Mouse (Mus musculus) testis, postnatal 14 days (tissue): ENCODE data around the gene Proser3.

Experiments
- DNase-seq: peaks from one replicate; pipeline ENCODE4 v3.0.0; 2021; ENCODE audit warnings: low spot score

The Proser3 gene

GRCm38 (mm10) chr7:30579950-30580349 is 27.9 kb upstream of the Proser3 start:
- DNase-seq: no peak

- DNase-seq: peak; percentile 66
Observed at GRCm38 (mm10) chr7:30572969-30573368, 20.9 kb upstream of the Proser3 start.

- DNase-seq: no peak
Observed at GRCm38 (mm10) chr7:30572389-30572788, 20.3 kb upstream of the Proser3 start.

DNA sequence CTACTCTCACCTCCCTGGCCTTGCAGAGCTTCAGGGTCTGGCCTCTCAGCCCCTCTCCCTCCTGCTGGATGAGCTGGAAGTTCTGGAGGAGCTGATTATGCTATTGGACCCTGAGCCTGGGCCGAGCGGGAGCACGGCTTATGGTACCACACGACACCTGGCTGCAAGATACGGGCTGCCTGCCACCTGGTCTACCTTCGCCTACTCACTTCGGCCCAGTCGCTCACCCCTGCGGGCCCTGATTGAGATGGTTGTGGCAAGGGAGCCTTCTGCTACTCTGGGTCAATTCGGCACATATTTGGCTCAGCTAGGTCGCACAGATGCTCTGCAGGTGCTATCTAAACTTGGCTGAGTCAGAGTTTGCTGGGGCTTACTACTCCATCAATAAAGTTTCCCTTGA is 15.5 kb upstream of the Proser3 start:
- no peak for DNase-seq

DNA sequence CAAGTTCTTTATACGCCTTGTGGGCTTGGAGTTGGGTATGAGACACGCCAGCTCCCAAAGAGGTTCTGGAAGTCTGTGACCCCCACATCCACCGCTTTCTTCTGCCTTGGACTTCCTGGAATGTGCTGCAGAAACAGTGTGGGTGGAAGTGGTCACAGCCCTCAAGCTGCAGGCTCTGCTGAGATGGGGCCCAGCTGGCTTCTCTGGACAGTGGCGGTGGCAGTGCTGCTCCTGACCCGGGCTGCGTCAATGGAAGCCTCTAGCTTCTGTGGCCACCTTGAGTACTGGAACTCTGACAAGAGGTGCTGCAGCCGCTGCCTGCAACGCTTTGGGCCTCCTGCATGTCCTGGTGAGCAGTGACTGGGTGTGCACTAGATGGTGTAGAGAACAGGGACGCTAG is 13.9 kb upstream of the Proser3 start:
- no peak for DNase-seq

DNA sequence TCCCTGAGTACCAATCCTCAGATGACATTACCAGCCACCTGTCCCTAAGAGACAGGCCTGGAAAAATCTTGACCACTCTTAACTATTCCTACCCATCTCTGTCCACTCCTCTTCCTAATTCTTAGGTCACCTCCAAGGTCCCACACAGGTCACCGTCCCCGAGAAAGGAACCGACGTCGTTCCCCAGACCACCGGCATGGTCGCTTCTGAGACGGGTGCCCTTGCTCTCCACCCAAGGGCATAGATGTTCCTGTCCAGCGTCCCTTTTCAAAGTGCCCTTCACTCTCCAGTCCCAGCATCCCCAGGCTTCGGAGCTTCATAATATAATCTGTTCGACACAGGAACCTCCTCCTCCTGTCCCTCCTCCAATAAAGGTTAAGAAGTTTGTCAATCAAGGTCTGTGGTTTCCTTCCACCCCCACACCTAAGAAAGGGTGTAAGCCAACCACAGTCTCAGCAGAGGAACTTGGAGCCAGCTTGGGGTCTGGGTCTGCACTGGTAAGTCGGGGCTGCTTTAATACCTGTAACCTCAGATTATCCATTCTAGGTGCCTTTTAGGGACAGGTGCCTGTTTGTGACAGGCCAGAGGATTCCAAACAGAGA is 13.0 kb upstream of the Proser3 start, which contains the start of gene Igflr1:
Gene Igflr1, plus strand, starts transcription at position 458 of the 602 bp plus-strand sequence.
- DNase-seq: peak; percentile 15

GRCm38 (mm10) chr7:30563906-30564280 is 11.8 kb upstream of the Proser3 start:
- DNase-seq: no peak

GRCm38 (mm10) chr7:30563117-30563905 is 11.2 kb upstream of the Proser3 start, which contains the start of the genes U2af1l4, Gm49396 and Psenen:
Gene U2af1l4 (plus strand): TSS chr7:30563301.
Gene Gm49396 (plus strand): TSS chr7:30563344.
Gene Psenen (minus strand): TSS chr7:30563627.
- DNase-seq: peak; percentile 97

- DNase-seq: peak; percentile 66
Observed at GRCm38 (mm10) chr7:30562526-30563116, 10.5 kb upstream of the Proser3 start.

DNA sequence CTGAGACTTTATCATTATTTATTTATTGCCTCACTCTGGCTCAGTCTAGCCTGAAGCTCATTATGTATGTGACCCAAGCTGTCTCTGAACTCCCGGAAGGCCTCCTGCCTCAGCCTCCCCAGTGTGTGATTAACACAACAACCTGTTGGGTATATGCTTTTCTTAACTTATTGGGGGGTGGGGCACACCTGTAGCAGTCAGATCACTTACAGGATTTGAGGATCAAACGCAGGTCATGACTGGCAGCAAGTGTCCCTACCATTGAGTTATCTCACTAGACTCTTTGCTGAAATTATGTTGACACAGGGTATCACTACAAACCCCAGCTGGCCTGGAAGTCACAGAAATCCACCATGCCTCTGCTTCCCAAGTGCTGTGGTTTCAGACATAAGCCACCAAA is 8.2 kb upstream of the Proser3 start:
- DNase-seq: no peak

DNA sequence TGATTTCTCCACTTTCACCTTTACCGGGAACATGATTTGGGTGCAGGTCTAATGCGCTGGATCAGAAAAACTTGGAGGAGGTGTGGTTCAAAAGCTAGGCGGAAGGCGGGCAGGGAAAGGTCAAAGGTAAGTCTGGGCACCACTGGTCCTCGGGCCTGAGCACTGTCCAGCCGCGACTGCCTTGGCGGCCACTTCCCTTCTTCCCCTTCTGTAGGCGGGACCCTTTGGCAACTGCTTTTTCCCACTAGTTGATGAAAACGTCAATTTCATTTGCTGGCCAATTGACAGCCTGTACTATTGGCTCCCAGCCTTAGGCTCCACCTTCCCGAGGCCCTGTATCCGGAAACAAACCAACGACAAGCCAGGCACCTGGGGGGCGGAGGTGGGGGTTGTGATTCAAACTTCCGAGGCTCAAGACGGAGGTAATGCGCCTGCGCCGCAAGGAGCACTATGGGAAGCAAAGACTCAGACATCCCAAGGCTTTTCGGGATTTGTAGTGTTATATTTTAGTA is 7.4 kb upstream of the Proser3 start, which contains the start of gene Lin37:
Gene Lin37, minus strand, starts transcription at position 396 of the 512 bp plus-strand sequence.
- peak; percentile 96 for DNase-seq

DNA sequence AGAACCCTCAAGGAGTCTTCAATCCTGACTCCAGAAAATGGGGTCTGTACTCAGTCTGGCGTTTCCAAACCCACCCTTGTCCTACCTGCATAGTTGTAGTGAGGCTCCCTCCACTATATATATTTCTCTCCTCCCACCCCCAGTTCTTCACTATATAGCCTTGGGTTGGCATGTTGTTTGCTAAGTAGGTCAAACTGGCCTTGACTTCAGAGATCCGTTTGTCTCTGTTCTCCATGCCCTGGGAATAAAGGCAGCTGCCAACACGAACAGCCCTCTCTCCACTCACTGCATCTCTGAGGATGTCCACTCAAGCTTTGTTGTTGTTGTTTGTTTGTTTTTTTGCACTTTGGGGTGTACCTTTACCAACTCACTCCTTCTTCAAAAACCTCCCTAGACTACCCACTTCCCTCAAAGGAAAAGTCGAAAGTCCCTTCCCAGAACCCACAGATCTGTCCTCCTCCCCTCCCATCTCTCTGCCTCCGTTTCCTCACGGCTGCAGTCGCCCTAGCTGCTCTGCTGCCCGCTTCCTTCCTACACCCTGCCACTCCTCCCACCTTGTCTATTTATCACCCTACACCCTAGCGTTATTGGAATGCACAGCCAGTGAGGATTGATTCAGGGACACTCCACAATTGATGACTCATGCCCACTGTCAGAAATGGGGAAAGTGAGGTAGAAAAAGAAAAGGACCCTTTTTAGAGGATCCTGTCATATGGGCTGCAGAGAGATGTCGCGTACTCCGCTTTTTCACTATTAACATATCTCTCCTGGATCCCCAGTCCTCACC is 6.8 kb upstream of the Proser3 start:
- DNase-seq: no peak

GRCm38 (mm10) chr7:30557901-30558514 is 5.9 kb upstream of the Proser3 start:
- DNase-seq: no peak

- no peak for DNase-seq
Observed at GRCm38 (mm10) chr7:30556894-30557536, 4.9 kb upstream of the Proser3 start.

- DNase-seq: no peak
Observed at GRCm38 (mm10) chr7:30553810-30554584, 1.9 kb upstream of the Proser3 start.

DNA sequence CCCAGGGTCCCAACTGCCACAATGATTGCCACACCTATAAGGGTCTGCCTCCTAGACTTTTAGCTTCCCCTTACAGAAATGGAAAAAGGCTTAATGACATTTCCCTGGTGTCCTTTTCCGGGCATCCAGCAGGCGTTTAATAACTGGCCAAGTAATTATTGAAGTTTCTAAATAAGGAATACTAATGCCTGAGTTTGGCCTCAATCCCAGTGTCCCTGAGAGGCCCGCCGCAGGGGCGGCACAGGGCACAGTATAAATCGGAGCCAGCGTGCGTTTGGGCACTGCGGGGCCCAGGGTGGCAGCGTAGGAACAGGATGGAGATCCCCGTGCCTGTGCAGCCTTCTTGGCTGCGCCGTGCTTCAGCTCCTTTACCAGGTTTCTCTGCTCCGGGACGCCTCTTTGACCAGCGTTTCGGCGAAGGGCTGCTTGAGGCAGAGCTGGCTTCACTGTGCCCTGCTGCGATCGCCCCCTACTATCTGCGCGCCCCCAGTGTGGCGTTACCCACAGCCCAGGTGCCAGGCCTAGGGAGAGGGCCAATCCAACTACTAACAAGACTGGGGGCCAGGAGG is 1.0 kb upstream of the Proser3 start:
- DNase-seq: no peak

DNA sequence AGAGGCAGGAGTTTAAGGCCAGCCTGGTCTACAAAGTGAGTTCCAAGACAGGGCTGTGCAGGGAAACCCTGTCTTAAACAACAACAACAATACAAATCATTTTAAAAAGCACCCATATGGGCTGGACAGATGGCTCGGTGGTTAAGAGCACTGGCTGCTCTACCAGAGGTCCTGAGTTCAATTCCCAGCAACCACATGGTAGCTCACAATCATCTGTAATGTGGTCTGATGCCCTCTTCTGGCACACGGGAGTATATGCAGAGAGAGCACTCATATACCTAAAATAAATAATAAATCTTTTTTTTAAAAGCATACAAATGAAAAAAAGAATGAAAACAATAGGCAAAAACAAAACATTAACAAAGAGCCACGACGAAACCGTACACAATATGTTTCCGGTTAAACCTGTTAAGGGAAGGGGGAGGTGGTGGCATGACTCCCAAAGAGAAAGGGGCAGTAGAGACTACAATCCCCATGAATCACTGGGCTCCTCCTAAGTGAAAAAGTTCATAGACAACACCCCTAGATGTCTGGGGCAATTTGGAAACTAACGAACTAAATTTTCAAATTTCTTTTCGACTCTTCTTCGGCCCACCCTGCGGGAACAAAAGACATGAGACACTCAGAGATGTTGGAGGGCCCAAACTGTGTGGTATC is 526 bp downstream of the Proser3 start:
- no peak for DNase-seq

DNA sequence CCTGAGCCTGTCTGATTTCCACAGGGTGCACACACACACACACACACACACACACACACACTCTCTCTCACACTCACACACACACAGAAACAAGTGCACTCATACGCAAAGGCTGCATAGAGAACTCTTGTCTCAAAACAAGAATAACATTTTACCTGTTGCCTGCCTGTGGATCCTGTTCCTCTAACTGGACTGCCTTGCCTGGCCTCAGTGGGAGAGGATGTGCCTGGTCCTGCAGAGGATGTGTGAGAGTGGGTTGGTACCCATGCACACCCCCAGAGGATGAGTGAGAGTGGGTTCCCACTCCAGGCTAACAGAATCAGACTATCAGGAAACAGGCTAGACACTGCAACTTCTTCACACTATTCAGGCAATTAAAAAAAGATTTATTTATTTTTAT is 1.5 kb downstream of the Proser3 start:
- no peak for DNase-seq

DNA sequence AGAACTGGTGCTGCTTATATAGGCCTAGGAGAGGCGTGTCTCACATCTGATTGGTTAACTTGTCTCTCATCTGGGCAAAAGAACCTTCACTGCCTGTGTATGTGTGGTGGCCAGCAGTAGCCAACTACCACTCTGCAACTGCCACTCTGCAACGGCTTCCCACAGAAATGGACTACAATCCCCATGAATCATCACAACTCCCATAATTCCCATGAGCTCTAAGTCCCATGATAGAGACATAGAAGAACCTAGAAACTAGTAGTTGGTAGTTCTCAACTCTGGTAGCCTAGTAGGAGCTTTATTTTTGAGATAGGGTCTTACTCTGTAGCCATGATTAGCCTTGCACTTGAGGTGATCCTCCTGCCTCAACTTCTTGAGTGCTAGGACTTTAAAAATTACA is 2.2 kb downstream of the Proser3 start:
- no peak for DNase-seq
